8 mouse cellular contexts compared by ENCODE assay signal in genomic region chr11:62675480-62676289, GRCm38 (mm10). TPM values are rescaled to one million over a fixed set of nuclear protein-coding genes. Genes with fewer than 3 reads are reported as not detected.
DNase-seq lines count a peak whose midpoint lies in the region; ATAC-seq lines count a peak whose summit lies in the region.

No protein-coding gene starts in this region.

- H3K36me3 ChIP-seq in forebrain, embryonic 13.5 days (ENCODE audit: poor library complexity, severe bottlenecking) = no peaks in the 10 kb centered on the region
- H3K36me3 ChIP-seq in liver, embryonic 16.5 days (ENCODE audit: control insufficient read depth, insufficient read depth) = no peaks in the 10 kb centered on the region
- H3K36me3 ChIP-seq in neural tube, embryonic 13.5 days = no peaks in the 10 kb centered on the region

- WGBS in forebrain, embryonic 13.5 days = 18% methylated on average over 17 of the region's 17 CpGs
- WGBS in liver, embryonic 16.5 days (ENCODE audit: insufficient replicate concordance) = 17% methylated on average over 17 of the region's 17 CpGs
- WGBS in neural tube, embryonic 13.5 days = 22% methylated on average over 17 of the region's 17 CpGs

- ATAC-seq in forebrain, embryonic 13.5 days = peak; percentile 93
- peak; percentile 66 for ATAC-seq in liver, embryonic 16.5 days (ENCODE audit: low read depth)
- peak; percentile 97 for ATAC-seq in neural tube, embryonic 13.5 days (ENCODE audit: low read depth)

- H3K4me1 ChIP-seq in forebrain, embryonic 13.5 days = peaks cover 4% of the 10 kb centered on the region; the same call in 1 of the 2 replicates
- H3K4me1 ChIP-seq in liver, embryonic 16.5 days (ENCODE audit: control insufficient read depth, low read depth, low read length) = no peaks in the 10 kb centered on the region; the same call in 1 of the 2 replicates
- H3K4me1 ChIP-seq in neural tube, embryonic 13.5 days (replicated peaks) = peaks cover 4% of the 10 kb centered on the region; the same call in 1 of the 2 replicates

- H3K27me3 ChIP-seq in forebrain, embryonic 13.5 days = no peaks in the 10 kb centered on the region
- no peaks in the 10 kb centered on the region for H3K27me3 ChIP-seq in liver, embryonic 16.5 days (ENCODE audit: control insufficient read depth, insufficient read depth, low read depth, low read length)
- H3K27me3 ChIP-seq in neural tube, embryonic 13.5 days = no peaks in the 10 kb centered on the region

- H3K27ac ChIP-seq in forebrain, embryonic 13.5 days = peak overlapping the region; percentile 11; the same call in 1 of the 2 replicates
- no peak overlapping the region for H3K27ac ChIP-seq in liver, embryonic 16.5 days (ENCODE audit: low read length)
- 0 out of 2 replicates have a peak overlapping the region, but pooled peaks have one; percentile 34 for H3K27ac ChIP-seq in neural tube, embryonic 13.5 days (replicated peaks)

- intact Hi-C loops in heart, postnatal 10 days (cut with DNase I) = loop anchor here (1.0 to 10.0 kb wide), 3 partner anchors 27 to 281 kb away; partner anchors contain the start of genes Lrrc75a and Mmgt2

- peak overlapping the region; percentile 37; the same call in 1 of the 2 replicates for H3K9ac ChIP-seq in forebrain, embryonic 13.5 days
- H3K9ac ChIP-seq in liver, embryonic 16.5 days (ENCODE audit: low read depth, low read length) = no peak overlapping the region
- H3K9ac ChIP-seq in neural tube, embryonic 13.5 days = peak overlapping the region; percentile 64

- H3K4me3 ChIP-seq in forebrain, embryonic 13.5 days = no peak overlapping the region; the same call in 1 of the 2 replicates
- peak overlapping the region; percentile 32 for H3K4me3 ChIP-seq in liver, embryonic 16.5 days (ENCODE audit: low read depth, low read length)
- peak overlapping the region; percentile 15; the same call in 1 of the 2 replicates for H3K4me3 ChIP-seq in neural tube, embryonic 13.5 days

- peak overlapping the region; percentile 51 for H3K4me2 ChIP-seq in forebrain, embryonic 13.5 days
- peak overlapping the region; percentile 52 for H3K4me2 ChIP-seq in liver, embryonic 16.5 days (ENCODE audit: low read depth, low read length)
- H3K4me2 ChIP-seq in neural tube, embryonic 13.5 days = peak overlapping the region; percentile 50

- DNase-seq in ES-CJ7 (ENCODE audit: low read depth, low spot score) = peak; percentile 92
- DNase-seq in c-Kit-positive CD71-positive TER-119-positive erythroid progenitor cells, embryonic 14.5 days (ENCODE audit: low spot score) = peak; percentile 36
- DNase-seq in heart, postnatal 10 days = peak; percentile 84 to 86
- peak; percentile 63 to 80 for DNase-seq in kidney, postnatal 4 days
- DNase-seq in thymus, adult 18-20 months = peak; percentile 16 to 26

- no peaks in the 10 kb centered on the region for H3K9me3 ChIP-seq in forebrain, embryonic 13.5 days (replicated peaks)
- H3K9me3 ChIP-seq in liver, embryonic 16.5 days (replicated peaks; ENCODE audit: control insufficient read depth, low read length) = no peaks in the 10 kb centered on the region
- no peaks in the 10 kb centered on the region for H3K9me3 ChIP-seq in neural tube, embryonic 13.5 days

RNA-seq across cellular contexts. Expression of gene Mmgt2, which starts 27.2 kb away (rescaled TPM):
- polyA plus RNA-seq in forebrain, embryonic 13.5 days (2015; fragmentation: Nextera tagmentation; extraction: Ambion mirVana) = 31.3 and 33.2 TPM in 2 replicates
- 10 to 100 TPM; 10.8 to 15.8 TPM for total RNA-seq in heart, postnatal 10 days (2021)
- polyA plus RNA-seq in liver, embryonic 16.5 days (2015; fragmentation: Nextera tagmentation; extraction: Ambion mirVana) = 6.9 and 9.0 TPM in 2 replicates
- 21.4 and 25.6 TPM in 2 replicates for polyA plus RNA-seq in neural tube, embryonic 13.5 days (2015; fragmentation: Nextera tagmentation; extraction: Ambion mirVana)

RNA-seq across cellular contexts. Expression of gene Lrrc75a, which starts 27.4 kb away (rescaled TPM):
- 8.0 and 9.4 TPM in 2 replicates for polyA plus RNA-seq in forebrain, embryonic 13.5 days (2015; fragmentation: Nextera tagmentation; extraction: Ambion mirVana)
- total RNA-seq in heart, postnatal 10 days (2021) = 10 to 100 TPM; 12.0 to 12.3 TPM
- 0.72 and 1.0 TPM in 2 replicates for polyA plus RNA-seq in liver, embryonic 16.5 days (2015; fragmentation: Nextera tagmentation; extraction: Ambion mirVana)
- 8.5 and 8.9 TPM in 2 replicates for polyA plus RNA-seq in neural tube, embryonic 13.5 days (2015; fragmentation: Nextera tagmentation; extraction: Ambion mirVana)

RNA-seq across cellular contexts. Expression of gene Zfp287, which starts 56.0 kb away (rescaled TPM):
- polyA plus RNA-seq in forebrain, embryonic 13.5 days (2015; fragmentation: Nextera tagmentation; extraction: Ambion mirVana) = 17.9 and 21.2 TPM in 2 replicates
- 1 to 10 TPM; 3.4 to 4.6 TPM for total RNA-seq in heart, postnatal 10 days (2021)
- 0.60 and 0.68 TPM in 2 replicates for polyA plus RNA-seq in liver, embryonic 16.5 days (2015; fragmentation: Nextera tagmentation; extraction: Ambion mirVana)
- 18.7 and 18.9 TPM in 2 replicates for polyA plus RNA-seq in neural tube, embryonic 13.5 days (2015; fragmentation: Nextera tagmentation; extraction: Ambion mirVana)

Comparison
In these comparisons a context has a peak if more than half of its experiments do, and no peak if none do; other contexts are left out.
1. DNase-seq: peak in every context shown above with its lines; median percentile 92 in ES-CJ7; 85 in heart, postnatal 10 days; 72 in kidney, postnatal 4 days; 36 in c-Kit-positive CD71-positive TER-119-positive erythroid progenitor cells, embryonic 14.5 days; 21 in thymus, adult 18-20 months.
2. RNA of gene Zfp287, which starts 56.0 kb away (polyA plus RNA-seq): 18.7 to 18.9 TPM in neural tube, embryonic 13.5 days and 17.9 to 21.2 TPM in forebrain, embryonic 13.5 days; 0.60 to 0.68 TPM in liver, embryonic 16.5 days; every median in the first group is over 10 times any median in the second.
3. Peak in every context shown above with its lines, with median percentiles within 50 percentile points of each other: ATAC-seq and H3K4me2 ChIP-seq.